Mouse (Mus musculus): ENCODE data around the gene Nap1l4. TPM values are rescaled to one million over a fixed set of nuclear protein-coding genes. Genes with fewer than 3 reads are reported as not detected.
"Not testable (repeated sequence)": the region's sequence is repeated elsewhere in the genome, so short reads cannot be mapped to it uniquely, and the experiment has no call there.

The Nap1l4 gene
- polyA plus RNA-seq, 1 experiment from 2014 or later = 227 TPM

GRCm38 (mm10) chr7:143538229-143538628, 10.7 kb downstream of the Nap1l4 start:
- peaks cover 42% of the 10 kb centered on the region for H3K36me3 ChIP-seq (ENCODE audit: control insufficient read depth, insufficient read depth, low read length)
- H3K9ac ChIP-seq (ENCODE audit: low read length); H3K4me3 ChIP-seq (ENCODE audit: low read length); ATAC-seq (ENCODE audit: low read depth); H3K27me3 ChIP-seq (ENCODE audit: control insufficient read depth, insufficient read depth, low read depth, low read length); H3K4me2 ChIP-seq (ENCODE audit: low read depth, low read length); H3K4me1 ChIP-seq (replicated peaks; ENCODE audit: control insufficient read depth, insufficient read depth, low read length); H3K27ac ChIP-seq (ENCODE audit: low read length); H3K9me3 ChIP-seq (ENCODE audit: control insufficient read depth, low read length): not testable (repeated sequence)
- 76% methylated on average over 6 of the region's 6 CpGs for WGBS

GRCm38 (mm10) chr7:143536251-143536650, 12.7 kb downstream of the Nap1l4 start:
- no peak overlapping the region for H3K9ac ChIP-seq (ENCODE audit: low read length)
- H3K36me3 ChIP-seq (ENCODE audit: control insufficient read depth, insufficient read depth, low read length) = peaks cover 55% of the 10 kb centered on the region
- no peak for ATAC-seq (ENCODE audit: low read depth)

GRCm38 (mm10) chr7:143533284-143533683, 15.6 kb downstream of the Nap1l4 start:
- H3K27me3 ChIP-seq (ENCODE audit: control insufficient read depth, insufficient read depth, low read depth, low read length) = no peaks in the 10 kb centered on the region
- H3K4me2 ChIP-seq (ENCODE audit: low read depth, low read length) = no peak overlapping the region
- H3K9ac ChIP-seq (ENCODE audit: low read length) = no peak overlapping the region
- no peak overlapping the region for H3K27ac ChIP-seq (ENCODE audit: low read length)
- no peaks in the 10 kb centered on the region for H3K4me1 ChIP-seq (replicated peaks; ENCODE audit: control insufficient read depth, insufficient read depth, low read length)
- H3K36me3 ChIP-seq (ENCODE audit: control insufficient read depth, insufficient read depth, low read length) = peaks cover 72% of the 10 kb centered on the region
- WGBS = 75% methylated on average over 2 of the region's 2 CpGs
- ATAC-seq (ENCODE audit: low read depth) = no peak
- no peaks in the 10 kb centered on the region for H3K9me3 ChIP-seq (ENCODE audit: control insufficient read depth, low read length)
- no peak overlapping the region for H3K4me3 ChIP-seq (ENCODE audit: low read length)

More at GRCm38 (mm10) chr7:143536251-143536650, 12.7 kb downstream of the Nap1l4 start:
- H3K4me3 ChIP-seq (ENCODE audit: low read length) = no peak overlapping the region
- no peaks in the 10 kb centered on the region for H3K4me1 ChIP-seq (replicated peaks; ENCODE audit: control insufficient read depth, insufficient read depth, low read length)
- no peaks in the 10 kb centered on the region for H3K27me3 ChIP-seq (ENCODE audit: control insufficient read depth, insufficient read depth, low read depth, low read length)
- 81% methylated on average over 3 of the region's 3 CpGs for WGBS
- no peak overlapping the region for H3K27ac ChIP-seq (ENCODE audit: low read length)
- H3K4me2 ChIP-seq (ENCODE audit: low read depth, low read length) = no peak overlapping the region
- no peaks in the 10 kb centered on the region for H3K9me3 ChIP-seq (ENCODE audit: control insufficient read depth, low read length)

GRCm38 (mm10) chr7:143532410-143532809, 16.5 kb downstream of the Nap1l4 start:
- peaks cover 68% of the 10 kb centered on the region for H3K36me3 ChIP-seq (ENCODE audit: control insufficient read depth, insufficient read depth, low read length)
- H3K4me1 ChIP-seq (replicated peaks; ENCODE audit: control insufficient read depth, insufficient read depth, low read length) = no peaks in the 10 kb centered on the region
- no peaks in the 10 kb centered on the region for H3K9me3 ChIP-seq (ENCODE audit: control insufficient read depth, low read length)
- ATAC-seq (ENCODE audit: low read depth) = no peak
- H3K27ac ChIP-seq (ENCODE audit: low read length) = no peak overlapping the region
- no peak overlapping the region for H3K9ac ChIP-seq (ENCODE audit: low read length)
- 68% methylated on average over 1 of the region's 1 CpGs for WGBS
- no peak overlapping the region for H3K4me3 ChIP-seq (ENCODE audit: low read length)
- H3K27me3 ChIP-seq (ENCODE audit: control insufficient read depth, insufficient read depth, low read depth, low read length) = no peaks in the 10 kb centered on the region
- H3K4me2 ChIP-seq (ENCODE audit: low read depth, low read length) = no peak overlapping the region

- H3K9me3 ChIP-seq (ENCODE audit: control insufficient read depth, low read length) = no peaks in the 10 kb centered on the region
- H3K27ac ChIP-seq (ENCODE audit: low read length) = no peak overlapping the region
- no peak overlapping the region for H3K4me3 ChIP-seq (ENCODE audit: low read length)
- H3K36me3 ChIP-seq (ENCODE audit: control insufficient read depth, insufficient read depth, low read length) = peaks cover 62% of the 10 kb centered on the region
- H3K4me1 ChIP-seq (replicated peaks; ENCODE audit: control insufficient read depth, insufficient read depth, low read length) = no peaks in the 10 kb centered on the region
- WGBS = 67% methylated on average over 4 of the region's 4 CpGs
- H3K9ac ChIP-seq (ENCODE audit: low read length) = no peak overlapping the region
- H3K27me3 ChIP-seq (ENCODE audit: control insufficient read depth, insufficient read depth, low read depth, low read length) = no peaks in the 10 kb centered on the region
- no peak for ATAC-seq (ENCODE audit: low read depth)
- no peak overlapping the region for H3K4me2 ChIP-seq (ENCODE audit: low read depth, low read length)
Observed at GRCm38 (mm10) chr7:143519333-143519732, 29.6 kb downstream of the Nap1l4 start.

- WGBS = 82% methylated on average over 4 of the region's 4 CpGs
- Histone ChIP-seq H3K9me3 (ENCODE audit: control insufficient read depth, low read length) (no peaks in the 10 kb centered on the region), H3K27ac (ENCODE audit: low read length) (no peak overlapping the region), H3K4me3 (ENCODE audit: low read length) (no peak overlapping the region), H3K4me2 (ENCODE audit: low read depth, low read length) (no peak overlapping the region), H3K9ac (ENCODE audit: low read length) (no peak overlapping the region), H3K27me3 (ENCODE audit: control insufficient read depth, insufficient read depth, low read depth, low read length) (no peaks in the 10 kb centered on the region), H3K4me1 (replicated peaks; ENCODE audit: control insufficient read depth, insufficient read depth, low read length) (no peaks in the 10 kb centered on the region), H3K36me3 (ENCODE audit: control insufficient read depth, insufficient read depth, low read length) (peaks cover 36% of the 10 kb centered on the region)
- ATAC-seq (ENCODE audit: low read depth) = no peak
Observed at GRCm38 (mm10) chr7:143514416-143514768, 34.5 kb downstream of the Nap1l4 start.

- Histone ChIP-seq H3K9me3 (ENCODE audit: control insufficient read depth, low read length) (no peaks in the 10 kb centered on the region), H3K4me2 (ENCODE audit: low read depth, low read length) (no peak overlapping the region), H3K27ac (ENCODE audit: low read length) (no peak overlapping the region), H3K4me1 (replicated peaks; ENCODE audit: control insufficient read depth, insufficient read depth, low read length) (no peaks in the 10 kb centered on the region), H3K36me3 (ENCODE audit: control insufficient read depth, insufficient read depth, low read length) (peaks cover 31% of the 10 kb centered on the region), H3K4me3 (ENCODE audit: low read length) (no peak overlapping the region), H3K27me3 (ENCODE audit: control insufficient read depth, insufficient read depth, low read depth, low read length) (no peaks in the 10 kb centered on the region), H3K9ac (ENCODE audit: low read length) (no peak overlapping the region)
- no peak for ATAC-seq (ENCODE audit: low read depth)
- WGBS = 78% methylated on average over 10 of the region's 10 CpGs
Observed at GRCm38 (mm10) chr7:143513763-143514415, 35.0 kb downstream of the Nap1l4 start.

GRCm38 (mm10) chr7:143511335-143511712, 37.6 kb downstream of the Nap1l4 start:
- no peak overlapping the region for H3K27ac ChIP-seq (ENCODE audit: low read length)
- no peak for ATAC-seq (ENCODE audit: low read depth)
- no peak overlapping the region for H3K4me3 ChIP-seq (ENCODE audit: low read length)

GRCm38 (mm10) chr7:143510593-143511334, 38.1 kb downstream of the Nap1l4 start:
- Histone ChIP-seq H3K4me3 (ENCODE audit: low read length) (no peak overlapping the region), H3K4me1 (replicated peaks; ENCODE audit: control insufficient read depth, insufficient read depth, low read length) (no peaks in the 10 kb centered on the region), H3K27me3 (ENCODE audit: control insufficient read depth, insufficient read depth, low read depth, low read length) (no peaks in the 10 kb centered on the region), H3K36me3 (ENCODE audit: control insufficient read depth, insufficient read depth, low read length) (peaks cover 20% of the 10 kb centered on the region), H3K27ac (ENCODE audit: low read length) (no peak overlapping the region), H3K9ac (ENCODE audit: low read length) (no peak overlapping the region), H3K9me3 (ENCODE audit: control insufficient read depth, low read length) (no peaks in the 10 kb centered on the region), H3K4me2 (ENCODE audit: low read depth, low read length) (no peak overlapping the region)
- no peak for ATAC-seq (ENCODE audit: low read depth)
- 74% methylated on average over 3 of the region's 3 CpGs for WGBS

More at GRCm38 (mm10) chr7:143511335-143511712, 37.6 kb downstream of the Nap1l4 start:
- H3K4me1 ChIP-seq (replicated peaks; ENCODE audit: control insufficient read depth, insufficient read depth, low read length) = no peaks in the 10 kb centered on the region
- no peaks in the 10 kb centered on the region for H3K27me3 ChIP-seq (ENCODE audit: control insufficient read depth, insufficient read depth, low read depth, low read length)
- no peak overlapping the region for H3K9ac ChIP-seq (ENCODE audit: low read length)
- no peaks in the 10 kb centered on the region for H3K9me3 ChIP-seq (ENCODE audit: control insufficient read depth, low read length)
- no peak overlapping the region for H3K4me2 ChIP-seq (ENCODE audit: low read depth, low read length)
- H3K36me3 ChIP-seq (ENCODE audit: control insufficient read depth, insufficient read depth, low read length) = peaks cover 25% of the 10 kb centered on the region
